Comparison of ENCODE assay signal across 22 mouse cellular contexts in the genomic region with DNA sequence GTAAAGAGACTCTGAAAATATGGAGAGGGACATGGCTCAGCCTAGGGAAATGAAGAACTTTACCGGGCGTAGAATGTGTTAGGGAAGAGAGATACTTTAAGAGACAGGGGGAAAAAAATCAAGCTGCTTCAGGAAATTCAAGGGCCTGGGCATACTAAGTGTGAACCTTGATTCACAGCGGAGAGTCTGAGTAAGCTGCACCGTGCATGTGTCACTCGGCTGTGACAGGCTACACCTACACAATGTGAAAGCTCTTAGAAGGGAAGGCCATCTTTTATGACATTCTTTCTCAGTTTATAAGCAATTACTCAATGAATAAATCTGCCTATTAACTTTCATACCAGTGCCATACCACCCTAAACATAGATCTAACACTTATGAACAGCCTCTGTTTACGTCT.
"Had no signal": no experiment of that assay in that cellular context is flagged by ENCODE, and none has a peak within 500 bp of the region (broad histone marks: within the 10 kb centered on the region; RNA-seq: fewer than 3 reads in every experiment).

No protein-coding gene starts in this region.

- ATAC-seq: hindbrain, embryonic 16.5 days; hindbrain, postnatal 0 days; inflammation-experienced regulatory T-cells, adult 6 months; intestine, embryonic 15.5 days; intestine, embryonic 16.5 days; intestine, postnatal 0 days had no signal

- DNase-seq: heart, postnatal 10 days; heart, postnatal 14 days; heart, postnatal 36 days; heart, postnatal 4 days; kidney, adult 11 months; kidney, adult 18-20 months; kidney, adult 2 months; kidney, adult 8-10 months; kidney, adult 9 months; kidney, postnatal 10 days; kidney, postnatal 14 days; kidney, postnatal 25 days; kidney, postnatal 36 days; kidney, postnatal 4 days; layer of hippocampus, adult 9-11 months; layer of hippocampus, postnatal 36 days had no signal
